Mouse (Mus musculus) natural killer cell, adult 2 months (primary cell): ENCODE measurements around the gene Asb2.
A peak's percentile ranks its signal among the peaks of the same experiment; 100 is the strongest.

Experiments used
- DNase-seq, 2 experiments: peaks; one replicate each; pipeline ENCODE4 v3.0.0; 2022; ENCODE audit warnings: low spot score in 2 of 2

Gene Asb2

GRCm38 (mm10) chr12:103361539-103362307, 5.9 kb upstream of the Asb2 start:
- DNase-seq: no peak

GRCm38 (mm10) chr12:103360812-103361211, 5.0 kb upstream of the Asb2 start:
- DNase-seq: no peak

GRCm38 (mm10) chr12:103358951-103359801, 3.4 kb upstream of the Asb2 start:
- DNase-seq: no peak

GRCm38 (mm10) chr12:103358216-103358615, 2.4 kb upstream of the Asb2 start:
- no peak for DNase-seq

- DNase-seq: no peak
These were observed 581 bp upstream of the Asb2 start for GRCm38 (mm10) chr12:103356415-103356748.

- no peak for DNase-seq
These were observed 2.3 kb downstream of the Asb2 start for GRCm38 (mm10) chr12:103353538-103353937.

GRCm38 (mm10) chr12:103352735-103353134, 3.1 kb downstream of the Asb2 start:
- no peak for DNase-seq

- DNase-seq: peak; percentile 67 to 81
These were observed 7.3 kb downstream of the Asb2 start for GRCm38 (mm10) chr12:103348506-103348905.

GRCm38 (mm10) chr12:103347406-103347805, 8.4 kb downstream of the Asb2 start:
- DNase-seq: no peak

- no peak for DNase-seq
These were observed 8.9 kb downstream of the Asb2 start for GRCm38 (mm10) chr12:103346945-103347344.

- no peak for DNase-seq
These were observed 10.9 kb downstream of the Asb2 start for GRCm38 (mm10) chr12:103344934-103345333.

GRCm38 (mm10) chr12:103343456-103343855, 12.3 kb downstream of the Asb2 start:
- DNase-seq: peak; percentile 49 to 83

GRCm38 (mm10) chr12:103341212-103341611, 14.6 kb downstream of the Asb2 start:
- peak; percentile 91 for DNase-seq

GRCm38 (mm10) chr12:103338162-103338798, 17.5 kb downstream of the Asb2 start:
- DNase-seq: peak; percentile 28 to 41

- no peak for DNase-seq
These were observed 19.0 kb downstream of the Asb2 start for GRCm38 (mm10) chr12:103336766-103337165.

- DNase-seq: no peak
These were observed 22.4 kb downstream of the Asb2 start for GRCm38 (mm10) chr12:103333426-103333825.

- peak in 1 of 2 experiments; percentile 32 for DNase-seq
These were observed 22.9 kb downstream of the Asb2 start for GRCm38 (mm10) chr12:103332879-103333278.

GRCm38 (mm10) chr12:103331491-103331890, 24.3 kb downstream of the Asb2 start:
- peak; percentile 53 to 56 for DNase-seq

GRCm38 (mm10) chr12:103328448-103329191, 27.2 kb downstream of the Asb2 start:
- no peak for DNase-seq

GRCm38 (mm10) chr12:103327107-103327506, 28.7 kb downstream of the Asb2 start:
- no peak for DNase-seq

- no peak for DNase-seq
These were observed 29.2 kb downstream of the Asb2 start for GRCm38 (mm10) chr12:103326569-103326968.
